Mouse (Mus musculus) right cerebral cortex, postnatal 4 days (tissue): ENCODE results near the gene Gm10309.

Experiments used
- DNase-seq: peaks from one replicate; pipeline ENCODE4 v3.0.0-alpha.2; 2022

Gene Gm10309

GRCm38 (mm10) chr17:86470160-86470559, 34.9 kb downstream of the Gm10309 start:
- no peak for DNase-seq

GRCm38 (mm10) chr17:86467967-86468366, 37.1 kb downstream of the Gm10309 start:
- no peak for DNase-seq

GRCm38 (mm10) chr17:86467291-86467898, 37.6 kb downstream of the Gm10309 start:
- DNase-seq = no peak

- no peak for DNase-seq
These were observed 38.2 kb downstream of the Gm10309 start for GRCm38 (mm10) chr17:86466871-86467270.

- DNase-seq = no peak
These were observed 38.6 kb downstream of the Gm10309 start for GRCm38 (mm10) chr17:86466412-86466811.

GRCm38 (mm10) chr17:86465865-86466264, 39.2 kb downstream of the Gm10309 start:
- no peak for DNase-seq

GRCm38 (mm10) chr17:86464689-86465363, 40.2 kb downstream of the Gm10309 start:
- peak; percentile 32 for DNase-seq

- no peak for DNase-seq
These were observed 40.8 kb downstream of the Gm10309 start for GRCm38 (mm10) chr17:86464197-86464596.

- DNase-seq = no peak
These were observed 41.7 kb downstream of the Gm10309 start for GRCm38 (mm10) chr17:86463369-86463768.

- DNase-seq = no peak
These were observed 44.2 kb downstream of the Gm10309 start for GRCm38 (mm10) chr17:86460645-86461430.

- DNase-seq = no peak
These were observed 46.6 kb downstream of the Gm10309 start for GRCm38 (mm10) chr17:86458302-86458980.

- DNase-seq = no peak
These were observed 48.5 kb downstream of the Gm10309 start for GRCm38 (mm10) chr17:86456512-86456911.

GRCm38 (mm10) chr17:86454351-86454706, 50.7 kb downstream of the Gm10309 start:
- no peak for DNase-seq

GRCm38 (mm10) chr17:86453673-86454350, 51.2 kb downstream of the Gm10309 start:
- DNase-seq = no peak

- no peak for DNase-seq
These were observed 52.1 kb downstream of the Gm10309 start for GRCm38 (mm10) chr17:86452934-86453333.
